Mouse (Mus musculus) embryonic fibroblast, embryonic 13.5 days (primary cell): Measurements from ENCODE around the gene Sfn.

Experiments used
- CTCF ChIP-seq: IDR thresholded peaks from 2 replicates; pipeline ENCODE4 v1.5.1; 2011; ENCODE audit warnings: mild to moderate bottlenecking, control low read depth, low read length, moderate library complexity, borderline replicate concordance; ENCODE audit not compliant: insufficient read depth
- POLR2A ChIP-seq: IDR thresholded peaks from 2 replicates; pipeline ENCODE4 v1.6.1; 2011; ENCODE audit warnings: low read depth, mild to moderate bottlenecking, control low read depth, low read length, moderate library complexity

- no peak for TF ChIP-seq POLR2A
- no peak for TF ChIP-seq CTCF
Observed at GRCm38 (mm10) chr4:133596084-133596483, 5.9 kb downstream of the Sfn start.
